Mouse (Mus musculus): ENCODE results near the gene Ift88. TPM values are rescaled to one million over a fixed set of nuclear protein-coding genes. Genes with fewer than 3 reads are reported as not detected.
"Not testable (repeated sequence)": the region's sequence is repeated elsewhere in the genome, so short reads cannot be mapped to it uniquely, and the experiment has no call there.

The Ift88 gene
- polyA plus RNA-seq, 1 experiment from 2014 or later = 17.4 TPM

DNA sequence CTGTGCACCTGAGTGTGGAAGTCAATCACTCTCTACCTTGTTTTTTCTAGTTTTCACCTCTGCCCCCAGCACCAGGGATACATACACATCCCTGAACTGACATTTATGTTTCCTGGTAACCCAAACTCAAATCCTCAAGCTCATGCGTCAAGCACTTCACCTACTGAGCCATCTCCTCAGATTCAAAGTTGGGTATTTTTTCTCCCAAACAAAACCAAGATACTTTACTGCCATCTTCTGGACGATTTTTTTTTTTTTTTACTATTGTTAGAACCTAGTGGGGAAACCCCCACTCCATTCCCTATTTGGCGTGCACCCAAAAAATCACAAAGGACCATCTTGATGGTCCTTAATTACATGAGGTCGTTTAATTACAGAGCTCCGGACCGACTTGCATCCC lies 14.8 kb upstream of the Ift88 start:
- Histone ChIP-seq H3K4me2 (ENCODE audit: low read depth, low read length) (no peak overlapping the region), H3K36me3 (ENCODE audit: control insufficient read depth, insufficient read depth, low read length) (no peaks in the 10 kb centered on the region), H3K27ac (replicated peaks; ENCODE audit: low read depth, low read length) (no peak overlapping the region), H3K4me1 (ENCODE audit: control insufficient read depth, insufficient read depth, low read length) (0 out of 2 replicates have a peak, but pooled peaks cover 10% of the 10 kb centered on the region), H3K9me3 (ENCODE audit: control insufficient read depth, low read length) (0 out of 2 replicates have a peak, but pooled peaks cover 5% of the 10 kb centered on the region), H3K4me3 (ENCODE audit: low read depth, low read length) (no peak overlapping the region), H3K9ac (ENCODE audit: low read depth, low read length) (no peak overlapping the region), H3K27me3 (replicated peaks; ENCODE audit: control insufficient read depth, insufficient read depth, low read length) (no peaks in the 10 kb centered on the region)
- no peak for ATAC-seq (ENCODE audit: low read depth)
- WGBS = 23% methylated on average over 6 of the region's 6 CpGs
- DNase-seq (ENCODE audit: low spot score) = peak; percentile 40

DNA sequence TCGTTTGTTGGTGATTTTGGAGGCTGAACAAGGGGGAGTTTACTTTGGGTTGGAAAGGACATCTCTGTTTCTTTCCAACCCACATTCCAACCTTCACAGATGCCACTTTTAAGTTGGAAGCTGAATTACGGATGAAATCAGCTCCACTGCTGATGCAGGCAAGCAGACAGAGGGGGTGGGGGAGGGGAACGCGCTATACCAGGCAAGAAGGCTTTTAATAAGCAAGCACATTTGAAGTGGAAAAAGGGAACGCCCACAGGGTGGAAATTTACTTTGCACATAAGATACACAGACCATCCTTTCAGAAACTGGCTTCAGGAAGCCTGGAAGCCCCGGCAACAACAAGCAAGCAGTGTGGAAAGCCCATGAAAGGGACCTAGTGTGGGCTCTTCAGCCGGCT lies 11.7 kb upstream of the Ift88 start:
- Histone ChIP-seq H3K9me3 (ENCODE audit: control insufficient read depth, low read length) (0 out of 2 replicates have a peak, but pooled peaks cover 5% of the 10 kb centered on the region), H3K4me1 (ENCODE audit: control insufficient read depth, insufficient read depth, low read length) (0 out of 2 replicates have a peak, but pooled peaks cover 7% of the 10 kb centered on the region), H3K27me3 (replicated peaks; ENCODE audit: control insufficient read depth, insufficient read depth, low read length) (no peaks in the 10 kb centered on the region), H3K27ac (replicated peaks; ENCODE audit: low read depth, low read length) (peak overlapping the region; percentile 65), H3K9ac (ENCODE audit: low read depth, low read length) (no peak overlapping the region), H3K36me3 (ENCODE audit: control insufficient read depth, insufficient read depth, low read length) (no peaks in the 10 kb centered on the region), H3K4me2 (ENCODE audit: low read depth, low read length) (no peak overlapping the region), H3K4me3 (ENCODE audit: low read depth, low read length) (no peak overlapping the region)
- peak; percentile 72 for DNase-seq (ENCODE audit: low spot score)
- 43% methylated on average over 7 of the region's 7 CpGs for WGBS
- no peak for ATAC-seq (ENCODE audit: low read depth)

DNA sequence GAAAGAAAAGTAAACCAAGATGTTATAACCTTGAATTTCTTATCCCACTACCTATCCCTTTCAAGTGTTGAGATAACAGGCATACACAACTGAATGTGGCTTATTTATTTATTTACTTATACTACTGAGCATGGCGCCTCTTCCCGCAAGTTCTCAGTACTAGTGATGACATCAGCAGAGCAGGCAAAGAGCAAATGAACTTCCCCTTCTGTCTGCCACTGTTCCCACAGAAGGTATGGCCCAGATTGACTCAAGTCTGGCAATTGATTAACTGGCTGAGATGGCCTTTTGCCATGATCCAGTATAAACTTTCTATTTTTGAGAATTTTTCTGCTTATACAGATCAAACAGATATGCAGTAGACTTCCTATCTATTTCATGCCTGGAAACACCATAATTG lies 6.7 kb upstream of the Ift88 start:
- no peak for ATAC-seq (ENCODE audit: low read depth)
- 77% methylated on average over 2 of the region's 2 CpGs for WGBS
- H3K27me3 ChIP-seq (replicated peaks; ENCODE audit: control insufficient read depth, insufficient read depth, low read length) = no peaks in the 10 kb centered on the region
- no peak for DNase-seq (ENCODE audit: low spot score)
- H3K9ac ChIP-seq (ENCODE audit: low read depth, low read length) = no peak overlapping the region
- H3K4me2 ChIP-seq (ENCODE audit: low read depth, low read length) = no peak overlapping the region
- H3K9me3 ChIP-seq (ENCODE audit: control insufficient read depth, low read length) = no peaks in the 10 kb centered on the region
- 0 out of 2 replicates have a peak, but pooled peaks cover 5% of the 10 kb centered on the region for H3K4me1 ChIP-seq (ENCODE audit: control insufficient read depth, insufficient read depth, low read length)
- no peak overlapping the region for H3K27ac ChIP-seq (replicated peaks; ENCODE audit: low read depth, low read length)
- H3K4me3 ChIP-seq (ENCODE audit: low read depth, low read length) = no peak overlapping the region
- no peaks in the 10 kb centered on the region for H3K36me3 ChIP-seq (ENCODE audit: control insufficient read depth, insufficient read depth, low read length)

DNA sequence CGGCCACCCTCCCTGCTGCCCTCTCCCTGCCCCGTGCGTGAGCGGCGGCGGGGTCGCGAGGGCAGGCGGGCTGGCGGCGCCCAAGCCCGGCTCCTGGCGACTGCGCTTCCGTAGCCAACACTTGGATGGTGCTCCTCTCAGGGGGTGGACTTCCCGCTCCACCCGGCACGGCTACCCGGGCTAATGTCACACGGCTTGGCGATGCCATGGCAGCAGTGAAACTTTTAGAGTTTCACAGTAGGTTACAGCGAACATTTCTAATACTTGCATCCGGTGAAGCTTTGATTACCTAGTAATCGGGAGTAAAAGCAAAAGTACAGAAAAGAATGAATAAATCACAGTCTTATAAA lies 325 bp downstream of the Ift88 start:
- ATAC-seq (ENCODE audit: low read depth) = peak; percentile 84
- Histone ChIP-seq H3K27me3 (replicated peaks; ENCODE audit: control insufficient read depth, insufficient read depth, low read length) (no peaks in the 10 kb centered on the region), H3K9ac (ENCODE audit: low read depth, low read length) (peak overlapping the region; percentile 85), H3K36me3 (ENCODE audit: control insufficient read depth, insufficient read depth, low read length) (no peaks in the 10 kb centered on the region), H3K9me3 (ENCODE audit: control insufficient read depth, low read length) (no peaks in the 10 kb centered on the region), H3K4me2 (ENCODE audit: low read depth, low read length) (peak overlapping the region; percentile 70), H3K27ac (replicated peaks; ENCODE audit: low read depth, low read length) (no peak overlapping the region; the same call in 1 of the 2 replicates), H3K4me3 (ENCODE audit: low read depth, low read length) (peak overlapping the region; percentile 90), H3K4me1 (ENCODE audit: control insufficient read depth, insufficient read depth, low read length) (0 out of 2 replicates have a peak, but pooled peaks cover 3% of the 10 kb centered on the region)
- no peak for DNase-seq (ENCODE audit: low spot score)
- WGBS = under 1% methylated on average over 16 of the region's 24 CpGs

DNA sequence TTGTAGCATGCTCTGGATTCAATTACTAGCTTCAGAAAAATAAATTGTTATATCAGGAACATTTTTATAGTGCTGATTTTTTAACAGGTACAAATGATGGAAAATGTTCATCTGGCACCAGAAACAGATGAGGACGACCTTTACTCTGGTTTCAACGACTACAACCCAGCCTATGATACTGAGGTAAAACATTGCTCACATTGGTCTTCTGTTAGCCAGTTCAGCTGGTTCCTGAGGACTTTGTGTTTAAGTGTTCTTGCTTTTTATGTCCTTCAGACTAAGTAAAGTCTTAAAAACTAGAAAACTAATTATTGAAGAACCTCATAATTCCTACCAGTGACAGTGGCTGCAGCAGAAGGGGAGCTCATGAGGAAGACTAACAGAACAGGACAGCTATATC lies 6.6 kb downstream of the Ift88 start:
- DNase-seq (ENCODE audit: low spot score) (no peak), ATAC-seq (ENCODE audit: low read depth) (no peak)
- Histone ChIP-seq H3K27ac (replicated peaks; ENCODE audit: low read depth, low read length) (no peak overlapping the region), H3K4me2 (ENCODE audit: low read depth, low read length) (no peak overlapping the region), H3K9me3 (ENCODE audit: control insufficient read depth, low read length) (no peaks in the 10 kb centered on the region), H3K9ac (ENCODE audit: low read depth, low read length) (no peak overlapping the region), H3K36me3 (ENCODE audit: control insufficient read depth, insufficient read depth, low read length) (peaks cover 7% of the 10 kb centered on the region), H3K4me1 (ENCODE audit: control insufficient read depth, insufficient read depth, low read length) (no peaks in the 10 kb centered on the region), H3K4me3 (ENCODE audit: low read depth, low read length) (no peak overlapping the region), H3K27me3 (replicated peaks; ENCODE audit: control insufficient read depth, insufficient read depth, low read length) (no peaks in the 10 kb centered on the region)
- WGBS = 54% methylated on average over 2 of the region's 2 CpGs

DNA sequence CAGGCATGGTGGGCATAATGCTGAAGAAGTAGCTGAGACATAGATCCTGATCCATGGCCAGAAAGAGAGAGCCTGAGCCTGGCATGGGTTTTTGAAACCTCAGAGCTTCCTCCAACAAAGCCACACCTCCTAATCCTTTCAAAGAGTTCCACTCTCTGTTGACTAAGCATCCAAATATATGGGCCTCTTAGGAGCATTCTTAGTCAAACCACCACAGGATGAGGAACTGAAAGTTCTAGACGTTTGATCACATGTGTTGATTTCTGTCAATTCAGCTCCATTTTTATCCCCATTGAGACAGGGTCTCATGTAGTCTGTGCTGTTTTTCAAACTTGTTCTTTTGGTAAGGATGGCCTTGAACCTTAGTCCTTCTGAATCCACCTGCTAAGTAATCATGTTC lies 28.7 kb downstream of the Ift88 start:
- H3K9ac ChIP-seq (ENCODE audit: low read depth, low read length) = no peak overlapping the region
- no peaks in the 10 kb centered on the region for H3K4me1 ChIP-seq (ENCODE audit: control insufficient read depth, insufficient read depth, low read length)
- peaks cover 20% of the 10 kb centered on the region for H3K36me3 ChIP-seq (ENCODE audit: control insufficient read depth, insufficient read depth, low read length)
- ATAC-seq (ENCODE audit: low read depth) (no peak), DNase-seq (ENCODE audit: low spot score) (no peak)
- no peaks in the 10 kb centered on the region for H3K27me3 ChIP-seq (replicated peaks; ENCODE audit: control insufficient read depth, insufficient read depth, low read length)
- H3K4me3 ChIP-seq (ENCODE audit: low read depth, low read length) = no peak overlapping the region
- H3K4me2 ChIP-seq (ENCODE audit: low read depth, low read length) = no peak overlapping the region
- WGBS = 82% methylated on average over 1 of the region's 1 CpGs
- no peaks in the 10 kb centered on the region for H3K9me3 ChIP-seq (ENCODE audit: control insufficient read depth, low read length)
- H3K27ac ChIP-seq (replicated peaks; ENCODE audit: low read depth, low read length) = no peak overlapping the region

DNA sequence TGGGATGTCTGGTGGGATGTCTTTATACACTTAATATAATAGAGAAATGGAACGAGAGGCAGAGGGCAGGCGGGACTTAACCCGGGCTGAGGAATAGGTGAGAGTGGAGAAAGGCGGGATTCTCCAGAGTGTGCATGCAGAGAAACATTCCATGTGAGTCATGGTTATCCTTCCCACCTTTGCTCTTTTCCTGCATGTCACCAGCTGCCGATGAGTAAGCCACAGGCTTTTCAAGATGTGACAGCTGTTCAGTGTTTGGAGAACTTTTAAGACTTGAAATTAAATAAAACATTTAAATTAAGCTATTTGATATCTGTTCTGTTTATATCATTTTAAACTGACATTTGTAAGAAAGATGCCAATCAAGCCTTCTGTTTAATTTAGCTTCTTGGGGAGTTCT lies 36.0 kb downstream of the Ift88 start:
- Histone ChIP-seq H3K4me3 (ENCODE audit: low read depth, low read length) (no peak overlapping the region), H3K36me3 (ENCODE audit: control insufficient read depth, insufficient read depth, low read length) (0 out of 2 replicates have a peak, but pooled peaks cover 7% of the 10 kb centered on the region), H3K27ac (replicated peaks; ENCODE audit: low read depth, low read length) (no peak overlapping the region), H3K27me3 (replicated peaks; ENCODE audit: control insufficient read depth, insufficient read depth, low read length) (no peaks in the 10 kb centered on the region), H3K4me1 (ENCODE audit: control insufficient read depth, insufficient read depth, low read length) (no peaks in the 10 kb centered on the region), H3K9me3 (ENCODE audit: control insufficient read depth, low read length) (no peaks in the 10 kb centered on the region), H3K4me2 (ENCODE audit: low read depth, low read length) (no peak overlapping the region), H3K9ac (ENCODE audit: low read depth, low read length) (no peak overlapping the region)
- DNase-seq (ENCODE audit: low spot score) (no peak), ATAC-seq (ENCODE audit: low read depth) (no peak)
- 82% methylated on average over 5 of the region's 5 CpGs for WGBS

DNA sequence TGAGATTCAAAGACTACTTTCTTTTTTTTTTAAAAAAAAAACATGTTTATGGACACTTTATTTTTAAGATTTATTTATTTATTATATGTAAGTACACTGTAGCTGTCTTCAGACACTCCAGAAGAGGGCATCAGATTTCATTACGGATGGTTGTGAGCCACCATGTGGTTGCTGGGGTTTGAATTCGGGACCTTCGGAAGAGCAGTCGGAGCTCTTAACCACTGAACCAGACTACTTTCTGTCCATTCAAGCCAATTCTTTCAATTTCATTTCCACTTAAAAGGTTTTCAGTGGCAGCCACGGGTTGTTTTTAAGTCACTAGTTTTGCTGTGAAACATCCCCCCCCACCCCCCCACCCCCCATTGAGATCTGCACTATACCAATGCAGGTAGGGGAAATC lies 36.5 kb downstream of the Ift88 start:
- not testable (repeated sequence) for H3K27ac ChIP-seq (replicated peaks; ENCODE audit: low read depth, low read length); H3K9me3 ChIP-seq (ENCODE audit: control insufficient read depth, low read length); H3K4me2 ChIP-seq (ENCODE audit: low read depth, low read length); H3K36me3 ChIP-seq (ENCODE audit: control insufficient read depth, insufficient read depth, low read length); H3K9ac ChIP-seq (ENCODE audit: low read depth, low read length); H3K27me3 ChIP-seq (replicated peaks; ENCODE audit: control insufficient read depth, insufficient read depth, low read length); ATAC-seq (ENCODE audit: low read depth); H3K4me1 ChIP-seq (ENCODE audit: control insufficient read depth, insufficient read depth, low read length); DNase-seq (ENCODE audit: low spot score); H3K4me3 ChIP-seq (ENCODE audit: low read depth, low read length)
- WGBS = 69% methylated on average over 5 of the region's 5 CpGs

DNA sequence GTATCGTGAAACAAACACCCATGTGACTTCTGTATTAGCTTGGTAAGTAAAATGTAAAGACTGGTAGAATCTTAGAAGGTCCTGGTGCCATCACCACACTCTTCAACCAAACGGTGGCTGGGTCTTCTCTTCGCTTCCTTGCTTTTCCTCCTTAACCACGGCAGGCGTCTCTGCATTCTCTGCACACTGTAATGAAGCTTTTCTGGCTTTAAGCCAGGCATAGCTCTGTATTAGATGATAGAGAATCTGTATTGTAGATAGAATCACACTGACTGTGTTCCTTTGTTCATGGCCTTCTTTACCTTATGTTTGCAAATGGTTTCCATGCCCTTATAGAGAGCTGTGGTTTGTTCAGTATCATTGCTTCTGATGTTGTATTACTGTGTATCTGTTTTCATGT lies 39.0 kb downstream of the Ift88 start:
- H3K27me3 ChIP-seq (replicated peaks; ENCODE audit: control insufficient read depth, insufficient read depth, low read length) = no peaks in the 10 kb centered on the region
- H3K9me3 ChIP-seq (ENCODE audit: control insufficient read depth, low read length) = no peaks in the 10 kb centered on the region
- 0 out of 2 replicates have a peak, but pooled peaks cover 7% of the 10 kb centered on the region for H3K36me3 ChIP-seq (ENCODE audit: control insufficient read depth, insufficient read depth, low read length)
- H3K27ac ChIP-seq (replicated peaks; ENCODE audit: low read depth, low read length) = no peak overlapping the region
- WGBS = 69% methylated on average over 5 of the region's 5 CpGs
- no peak overlapping the region for H3K4me2 ChIP-seq (ENCODE audit: low read depth, low read length)
- ATAC-seq (ENCODE audit: low read depth) = no peak
- no peaks in the 10 kb centered on the region for H3K4me1 ChIP-seq (ENCODE audit: control insufficient read depth, insufficient read depth, low read length)
- H3K4me3 ChIP-seq (ENCODE audit: low read depth, low read length) = no peak overlapping the region
- H3K9ac ChIP-seq (ENCODE audit: low read depth, low read length) = no peak overlapping the region
- DNase-seq (ENCODE audit: low spot score) = peak; percentile 56
